Mouse (Mus musculus) heart, embryonic 14.5 days (tissue): Measurements from ENCODE around the gene Pakap. TPM values are rescaled to one million over a fixed set of nuclear protein-coding genes. Genes with fewer than 3 reads are reported as not detected.

Experiments used
- ATAC-seq: fragments of 200-750 bp; cut with Nextera tagmentation; 2 replicates; pipeline ENCODE4 v1.8.0; 2017; ENCODE audit warnings: low read depth, moderate TSS enrichment; ENCODE audit not compliant: insufficient number of reproducible peaks, insufficient read depth, low FRiP score
- H3K27ac ChIP-seq, 2 experiments: fragments of 200-500 bp in 1 of 2; fragments of 300-500 bp in 1 of 2; sonication (generic) in 1 of 2; replicated peaks in 1 of 2; 2 replicates each; pipeline ENCODE4 v1.5.1; 2012 to 2014; ENCODE audit warnings: low read depth in 2 of 2, low read length in 2 of 2, control low read depth in 1 of 2, mild to moderate bottlenecking in 1 of 2, mixed read lengths in 1 of 2; ENCODE audit not compliant: control insufficient read depth in 1 of 2, insufficient read depth in 1 of 2
- H3K27me3 ChIP-seq: fragments of 300-500 bp; sonication (generic); 2 replicates; pipeline ENCODE4 v1.6.1; 2014; ENCODE audit warnings: mild to moderate bottlenecking, low read length, control low read depth; ENCODE audit not compliant: control insufficient read depth, insufficient read depth
- H3K36me3 ChIP-seq: fragments of 300-500 bp; sonication (generic); 2 replicates; pipeline ENCODE4 v1.6.1; 2014; ENCODE audit warnings: mild to moderate bottlenecking, control low read depth, low read length, mixed read lengths; ENCODE audit not compliant: control insufficient read depth, insufficient read depth
- H3K4me1 ChIP-seq, 2 experiments: fragments of 200-500 bp in 1 of 2; fragments of 300-500 bp in 1 of 2; sonication (generic) in 1 of 2; 2 replicates each; pipeline ENCODE4 v1.6.1; 2012 to 2014; ENCODE audit warnings: low read length in 2 of 2, control low read depth in 1 of 2, mixed read lengths in 1 of 2; ENCODE audit not compliant: control insufficient read depth in 2 of 2, insufficient read depth in 2 of 2
- H3K4me2 ChIP-seq: fragments of 300-500 bp; sonication (generic); 2 replicates; pipeline ENCODE4 v1.6.1; 2014; ENCODE audit warnings: mild to moderate bottlenecking, low read length
- H3K4me3 ChIP-seq, 2 experiments: fragments of 200-500 bp in 1 of 2; fragments of 300-500 bp in 1 of 2; sonication (generic) in 1 of 2; 2 replicates each; pipeline ENCODE4 v1.5.1; 2012 to 2014; ENCODE audit warnings: low read length in 2 of 2, mild to moderate bottlenecking in 2 of 2, control low read depth in 1 of 2, low read depth in 1 of 2, moderate library complexity in 1 of 2; ENCODE audit not compliant: control insufficient read depth in 1 of 2, insufficient read depth in 1 of 2
- H3K9ac ChIP-seq: fragments of 300-500 bp; sonication (generic); 2 replicates; pipeline ENCODE4 v1.6.1; 2014; ENCODE audit warnings: mild to moderate bottlenecking, low read length
- H3K9me3 ChIP-seq: fragments of 300-500 bp; sonication (generic); 2 replicates; pipeline ENCODE4 v1.6.1; 2016; ENCODE audit warnings: low read length, control low read depth; ENCODE audit not compliant: control insufficient read depth
- WGBS: fragments of 180-500 bp; shearing (Covaris S2); extraction: QIAGEN DNeasy Blood & Tissue Kit; methylation state at CpG from one replicate; pipeline ENCODE4 v1.1.7; 2014; 5-methylcytosine and 5-hydroxymethylcytosine counted together
- polyA plus RNA-seq: library from polyadenylated mRNA; unstranded; fragments of >200 nt; fragmentation: Nextera tagmentation; extraction: Ambion mirVana; gene quantifications from 2 replicates; pipeline ENCODE4 v1.2.1, GENCODE M21; 2014

Gene Pakap
- polyA plus RNA-seq, 1 experiment from 2014 or later, result 59.6 TPM

DNA sequence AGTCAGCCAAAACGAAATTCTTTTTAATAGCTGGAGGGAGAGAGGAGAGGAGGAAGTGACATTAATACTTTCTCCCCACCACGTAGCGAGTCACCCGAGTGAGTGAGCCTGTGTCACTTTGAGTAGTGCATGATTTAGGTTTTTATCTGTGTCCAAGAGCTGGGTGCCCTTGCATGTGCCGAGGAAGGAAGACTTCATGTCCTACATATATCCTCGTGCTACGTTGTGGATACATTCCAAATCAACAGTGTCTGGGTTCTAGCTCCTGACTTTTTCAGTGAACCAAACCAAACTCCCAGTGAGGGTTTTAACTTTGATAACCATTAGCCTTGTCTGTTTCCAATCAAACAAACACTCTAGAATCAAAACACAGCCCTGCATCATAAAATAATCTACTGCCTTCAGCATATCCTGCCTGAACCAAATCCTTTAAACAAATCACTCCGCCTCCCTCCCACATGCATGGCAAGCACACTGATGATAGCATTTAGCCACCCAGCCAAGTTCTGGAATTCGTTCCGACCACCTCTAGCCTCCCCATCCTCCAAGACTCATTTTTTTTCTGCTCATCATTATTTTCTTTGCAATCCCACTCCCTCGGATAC, 175.4 kb downstream of the Pakap start:
- H3K9ac ChIP-seq, result no peak overlapping the region
- WGBS, result 58% methylated on average over 11 of the region's 11 CpGs
- H3K27ac ChIP-seq, result no peak overlapping the region
- H3K36me3 ChIP-seq, result peaks cover 12% of the 10 kb centered on the region; the same call in 1 of the 2 replicates
- H3K4me1 ChIP-seq, result peaks cover 0 to 5% of the 10 kb centered on the region in 2 experiments; a peak in 1 of 4 replicates
- no peak overlapping the region for H3K4me3 ChIP-seq
- H3K4me2 ChIP-seq, result no peak overlapping the region
- no peaks in the 10 kb centered on the region for H3K27me3 ChIP-seq
- ATAC-seq, result no peak; the same call in 1 of the 2 replicates
- H3K9me3 ChIP-seq, result no peaks in the 10 kb centered on the region

DNA sequence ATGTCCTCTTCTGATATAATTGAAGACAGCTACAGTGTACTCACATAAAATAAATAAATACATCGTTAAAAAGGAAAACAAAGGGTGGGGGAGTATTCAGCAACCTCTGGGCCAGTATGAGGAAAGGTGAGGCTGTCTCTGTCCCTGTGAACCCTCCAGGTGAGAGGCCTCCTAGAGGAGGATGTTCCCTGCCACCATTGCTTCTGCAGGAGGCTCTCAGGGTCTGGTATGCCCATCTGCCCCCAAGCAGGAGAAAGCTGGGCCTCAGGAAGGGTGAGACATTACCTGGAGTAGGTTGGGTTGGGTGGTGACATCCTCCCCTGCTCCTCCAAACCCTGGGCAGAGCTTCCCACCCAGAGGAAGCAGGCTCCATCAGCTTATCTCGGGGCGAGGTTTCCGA, 182.7 kb downstream of the Pakap start:
- H3K4me1 ChIP-seq, result peaks cover 11 to 30% of the 10 kb centered on the region in 2 experiments
- peak overlapping the region; percentile 8 to 37; a peak in 2 of 4 replicates for H3K27ac ChIP-seq
- H3K36me3 ChIP-seq, result peaks cover 18% of the 10 kb centered on the region; the same call in 1 of the 2 replicates
- H3K4me2 ChIP-seq, result no peak overlapping the region
- WGBS, result 47% methylated on average over 4 of the region's 4 CpGs
- H3K9ac ChIP-seq, result no peak overlapping the region
- H3K27me3 ChIP-seq, result no peaks in the 10 kb centered on the region
- H3K4me3 ChIP-seq, result no peak overlapping the region
- no peaks in the 10 kb centered on the region for H3K9me3 ChIP-seq
- ATAC-seq, result no peak

DNA sequence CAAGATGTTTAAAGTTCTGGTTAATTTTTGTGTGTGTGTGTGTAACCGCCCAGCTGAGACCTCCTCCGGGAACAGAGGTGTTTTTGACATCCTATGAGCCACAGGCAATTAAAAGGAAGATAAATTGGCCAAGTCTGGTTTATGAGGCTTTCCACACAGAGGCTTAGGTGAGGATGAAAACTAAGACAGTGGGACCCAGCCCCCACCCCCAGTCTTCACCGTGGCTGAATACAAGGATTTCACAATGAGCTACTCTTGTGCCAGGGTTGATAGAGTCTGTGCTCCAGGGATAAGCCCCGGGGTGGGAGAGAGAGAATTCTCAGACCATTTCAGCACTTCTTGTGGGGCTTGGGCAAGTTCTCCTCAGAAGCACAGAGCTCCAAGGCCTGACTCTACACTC, 183.1 kb downstream of the Pakap start:
- Histone ChIP-seq H3K4me2 (no peak overlapping the region), H3K9ac (no peak overlapping the region), H3K27ac (peak overlapping the region; percentile 8 to 37; a peak in 2 of 4 replicates), H3K27me3 (no peaks in the 10 kb centered on the region), H3K4me3 (no peak overlapping the region), H3K4me1 (peaks cover 11 to 30% of the 10 kb centered on the region in 2 experiments), H3K36me3 (peaks cover 16% of the 10 kb centered on the region; the same call in 1 of the 2 replicates), H3K9me3 (no peaks in the 10 kb centered on the region)
- ATAC-seq, result no peak
- WGBS, result 31% methylated on average over 4 of the region's 4 CpGs

DNA sequence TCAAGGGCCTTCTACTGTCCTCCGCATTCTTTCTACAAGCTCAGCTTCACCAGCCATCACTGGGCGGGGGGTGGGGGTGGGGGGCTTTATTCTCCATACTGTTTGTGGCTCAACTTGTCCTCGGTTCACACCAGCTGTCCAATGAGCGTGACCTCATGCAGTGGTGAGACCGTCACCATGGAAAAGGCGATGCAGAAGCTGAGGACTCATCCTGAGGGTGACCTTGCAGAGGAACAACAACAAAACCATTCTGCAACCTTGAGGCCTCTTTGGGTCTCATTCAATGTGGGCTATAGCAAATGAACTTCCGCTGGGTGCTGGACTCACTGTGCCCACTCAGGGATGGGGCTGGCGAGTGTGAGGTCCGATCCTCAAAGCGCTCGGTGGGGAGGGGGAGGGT, 183.6 kb downstream of the Pakap start:
- no peak; the same call in 1 of the 2 replicates for ATAC-seq
- Histone ChIP-seq H3K9ac (no peak overlapping the region), H3K27ac (peak overlapping the region in 1 of 2 experiments; percentile 37; a peak in 1 of 4 replicates), H3K36me3 (peaks cover 16% of the 10 kb centered on the region; the same call in 1 of the 2 replicates), H3K27me3 (no peaks in the 10 kb centered on the region), H3K9me3 (no peaks in the 10 kb centered on the region), H3K4me1 (peaks cover 11 to 30% of the 10 kb centered on the region in 2 experiments), H3K4me3 (no peak overlapping the region), H3K4me2 (no peak overlapping the region)
- WGBS, result 76% methylated on average over 11 of the region's 11 CpGs

DNA sequence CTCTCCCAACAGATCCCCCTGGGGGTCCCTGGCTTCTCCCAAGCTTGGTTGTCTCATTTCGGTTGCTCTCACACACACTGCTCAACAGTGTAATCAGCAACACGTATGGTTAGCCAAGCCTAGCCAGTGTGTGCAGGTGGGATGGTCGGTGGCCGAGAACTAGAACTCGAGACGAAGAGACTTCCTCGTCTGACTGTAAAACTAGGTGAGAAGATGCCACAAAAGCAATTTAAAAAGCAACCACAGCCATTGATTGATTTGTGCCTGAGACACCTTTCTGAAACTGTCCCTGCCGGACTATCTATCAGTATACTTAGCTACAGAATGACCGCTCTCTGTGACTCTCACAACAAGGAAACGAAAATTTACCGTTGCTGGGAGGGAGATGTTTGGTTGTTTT, 187.1 kb downstream of the Pakap start:
- peak overlapping the region; percentile 26; the same call in 1 of the 2 replicates for H3K4me2 ChIP-seq

DNA sequence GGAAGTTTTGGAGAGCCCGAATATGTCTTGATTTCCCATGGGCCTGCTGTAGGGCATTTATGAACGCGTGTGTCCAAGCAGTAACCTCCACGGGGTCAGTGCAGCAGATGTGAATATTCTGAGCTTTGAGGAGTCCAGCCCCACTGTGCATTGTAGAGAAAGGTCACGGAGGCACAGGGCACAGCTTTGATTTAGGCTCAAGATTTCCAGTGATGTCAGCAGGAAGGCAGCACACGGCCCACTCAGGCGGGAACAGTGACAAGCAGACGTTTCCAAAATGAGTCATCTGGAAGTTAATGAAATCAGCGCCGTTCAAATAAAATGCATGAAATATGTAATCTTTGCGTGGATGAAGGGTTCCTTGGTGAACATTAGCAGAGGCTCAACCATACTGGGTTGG, 190.0 kb downstream of the Pakap start:
- H3K36me3 ChIP-seq, result peaks cover 15% of the 10 kb centered on the region
- no peak overlapping the region for H3K4me2 ChIP-seq

More for the DNA sequence above, 187.1 kb downstream of the Pakap start:
- Histone ChIP-seq H3K4me3 (no peak overlapping the region), H3K27me3 (no peaks in the 10 kb centered on the region), H3K4me1 (peaks cover 15 to 25% of the 10 kb centered on the region in 2 experiments), H3K9me3 (no peaks in the 10 kb centered on the region), H3K27ac (peak overlapping the region; percentile 45 to 62), H3K36me3 (peaks cover 28% of the 10 kb centered on the region), H3K9ac (no peak overlapping the region)
- ATAC-seq, result no peak
- WGBS, result 70% methylated on average over 11 of the region's 11 CpGs

DNA sequence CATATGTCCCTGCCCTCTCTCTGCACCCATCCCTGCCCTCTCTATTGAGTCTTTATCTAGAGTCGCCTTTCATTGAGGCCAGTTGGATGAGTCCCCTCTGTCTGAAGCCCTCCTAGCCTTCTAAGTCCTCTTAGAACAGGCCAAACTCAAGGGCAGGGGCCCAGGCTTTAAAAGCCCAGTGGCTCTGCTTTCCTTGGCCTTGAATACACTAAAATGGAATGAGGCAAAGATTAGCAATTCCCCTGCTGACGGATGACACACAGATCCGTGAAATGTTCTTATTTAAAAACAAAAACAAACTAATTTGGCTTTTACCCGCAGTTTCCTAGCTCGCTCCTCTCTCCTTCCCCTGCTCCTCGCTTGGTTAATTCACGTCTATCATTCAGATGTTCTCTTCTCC, 194.4 kb downstream of the Pakap start:
- ATAC-seq, result no peak
- H3K36me3 ChIP-seq, result peaks cover 11% of the 10 kb centered on the region; the same call in 1 of the 2 replicates
- H3K4me2 ChIP-seq, result no peak overlapping the region
- H3K9me3 ChIP-seq, result no peaks in the 10 kb centered on the region
- peaks cover 27 to 56% of the 10 kb centered on the region in 2 experiments for H3K4me1 ChIP-seq
- peak overlapping the region; percentile 23; the same call in 1 of the 2 replicates for H3K9ac ChIP-seq
- WGBS, result 40% methylated on average over 7 of the region's 7 CpGs
- no peak overlapping the region for H3K4me3 ChIP-seq
- H3K27ac ChIP-seq, result peak overlapping the region; percentile 70 to 71
- H3K27me3 ChIP-seq, result no peaks in the 10 kb centered on the region

More for the DNA sequence above, 190.0 kb downstream of the Pakap start:
- Histone ChIP-seq H3K9me3 (no peaks in the 10 kb centered on the region), H3K4me1 (peaks cover 17 to 31% of the 10 kb centered on the region in 2 experiments), H3K27ac (no peak overlapping the region), H3K9ac (no peak overlapping the region), H3K4me3 (no peak overlapping the region), H3K27me3 (no peaks in the 10 kb centered on the region)
- ATAC-seq, result no peak
- WGBS, result 68% methylated on average over 11 of the region's 11 CpGs
